Mouse (Mus musculus) gastrocnemius, adult 18-20 months (tissue): Measurements from ENCODE around the gene Dnah3. TPM values are rescaled to one million over a fixed set of nuclear protein-coding genes. Genes with fewer than 3 reads are reported as not detected.

Source experiments
- DNase-seq: peaks from one replicate; pipeline ENCODE4 v3.0.0; 2021; ENCODE audit warnings: low spot score
- long read RNA-seq, 2 experiments: library from polyadenylated mRNA; stranded (forward); transcript quantifications; one replicate each; pipeline ENCODE4 v2.0.0; 2021
- total RNA-seq, 2 experiments: library from RNA; stranded (reverse); gene quantifications; 2 replicates each; pipeline ENCODE4 v1.2.3; 2021

The Dnah3 gene
- total RNA-seq, result under 1 TPM; 0.02 to 0.30 TPM
- long read RNA-seq, experiment 1, result 0 reads
- long read RNA-seq, experiment 2, result 0 reads

DNA sequence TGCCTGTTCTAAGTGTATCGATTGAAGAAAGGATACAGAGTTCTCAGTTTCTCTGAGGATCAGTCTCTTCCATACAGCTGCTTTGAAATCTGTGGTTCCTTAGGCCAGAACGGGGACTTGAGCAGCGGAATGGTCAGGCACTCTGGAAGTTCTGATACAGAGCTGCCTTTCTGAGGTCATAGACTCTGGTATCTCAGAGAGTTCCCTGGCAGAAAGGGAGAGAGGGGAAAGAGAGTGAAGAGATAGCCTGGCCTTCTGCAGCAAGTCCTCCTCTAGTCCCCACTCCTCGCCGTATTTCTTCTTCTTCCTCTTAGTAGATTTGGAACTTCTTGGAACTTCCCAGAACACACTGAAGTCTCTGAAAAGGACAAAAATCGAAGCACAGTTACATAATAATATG is at the start of gene Dnah3:
Gene Dnah3 (minus strand): TSS at position 101 of the 400 bp plus-strand sequence.
- no peak for DNase-seq

DNA sequence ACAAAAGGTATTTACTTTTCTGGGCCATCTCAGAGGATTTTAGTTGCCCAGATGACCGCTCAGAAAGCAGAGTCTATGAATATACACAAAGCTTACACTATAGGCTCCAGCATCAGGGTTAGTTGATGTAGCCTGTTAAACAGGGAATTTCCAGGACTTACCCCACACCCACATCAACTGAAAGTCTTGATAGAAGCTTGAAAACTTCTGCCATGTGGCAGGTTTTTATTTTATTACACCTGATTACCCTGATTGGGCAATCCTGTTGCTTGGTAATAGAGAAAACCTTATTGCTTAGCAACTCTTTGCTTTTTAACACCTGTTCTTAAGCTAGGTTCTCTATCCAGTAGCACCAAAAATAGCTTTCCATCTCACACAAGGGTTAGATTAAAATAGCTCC is 47.7 kb upstream of the Dnah3 start:
- no peak for DNase-seq

DNA sequence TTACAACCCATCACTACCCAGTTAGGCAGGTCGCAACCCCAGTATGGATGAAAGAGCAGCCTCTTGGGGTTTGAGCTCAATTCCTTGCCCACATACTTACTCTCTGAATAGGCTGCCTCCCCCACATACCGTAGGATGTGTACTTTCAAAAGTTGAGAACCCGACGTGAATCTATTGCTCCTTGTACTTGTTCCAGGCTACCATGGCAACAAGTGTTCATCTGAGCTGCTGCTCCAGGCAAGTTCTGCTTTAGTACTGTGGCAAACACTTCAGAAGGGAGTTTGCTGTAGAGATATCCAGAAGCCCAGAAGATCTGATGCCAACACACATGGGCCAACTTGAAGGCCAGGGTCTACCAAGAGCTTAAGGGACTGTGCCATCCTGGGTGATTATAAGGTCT is 33.9 kb upstream of the Dnah3 start:
- no peak for DNase-seq

DNA sequence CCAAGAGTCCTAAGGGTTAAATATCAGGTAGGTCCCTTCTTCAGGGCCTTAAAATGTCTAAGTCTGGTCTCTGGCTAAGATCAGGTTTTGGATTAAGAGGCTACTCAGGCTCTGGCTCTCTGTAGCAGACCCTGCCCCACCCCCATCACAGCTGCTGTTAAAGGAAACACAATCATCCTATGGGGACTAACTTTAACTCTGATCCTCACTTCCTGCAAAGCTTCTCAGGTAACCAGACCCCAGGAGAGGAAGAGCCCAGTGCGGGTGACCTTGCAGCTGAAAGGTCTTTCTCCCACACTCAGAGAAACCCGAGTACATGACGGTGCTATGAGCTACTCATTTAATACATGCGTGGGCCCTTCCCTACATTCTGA is 32.6 kb upstream of the Dnah3 start:
- no peak for DNase-seq

DNA sequence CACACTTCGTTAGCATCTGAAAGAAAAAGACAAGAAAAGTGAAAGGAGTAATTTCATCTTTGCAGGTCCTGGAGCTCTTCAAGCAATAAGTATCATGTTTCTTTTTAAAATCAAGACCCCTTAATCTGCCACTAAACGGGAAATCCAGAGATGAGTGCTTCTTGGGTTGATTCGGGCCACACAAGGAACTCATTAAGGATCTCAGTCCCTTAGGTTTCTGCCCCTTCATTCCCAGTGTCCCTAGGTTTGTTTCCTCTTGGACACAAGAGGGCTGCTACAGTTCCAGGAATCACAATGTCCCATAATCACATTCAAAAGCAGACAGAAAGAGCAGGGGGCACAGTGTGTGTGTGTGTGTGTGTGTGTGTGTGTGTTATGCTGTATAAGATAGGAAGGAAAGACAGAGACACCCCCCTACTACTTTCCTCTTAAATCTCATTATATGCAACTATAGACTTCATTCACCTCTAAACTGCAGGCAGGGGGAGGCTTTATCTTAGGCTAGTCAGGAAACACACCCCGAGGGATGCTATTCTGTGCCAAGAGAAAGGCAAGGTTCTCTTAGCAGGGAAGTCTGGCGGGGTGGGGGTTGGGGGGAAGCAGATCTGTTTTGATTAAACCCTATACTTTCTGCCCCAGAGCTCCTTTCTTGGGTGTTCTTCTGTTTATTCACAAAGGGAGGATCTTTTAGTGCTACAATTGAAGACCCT is 32.1 kb upstream of the Dnah3 start:
- DNase-seq, result no peak

DNA sequence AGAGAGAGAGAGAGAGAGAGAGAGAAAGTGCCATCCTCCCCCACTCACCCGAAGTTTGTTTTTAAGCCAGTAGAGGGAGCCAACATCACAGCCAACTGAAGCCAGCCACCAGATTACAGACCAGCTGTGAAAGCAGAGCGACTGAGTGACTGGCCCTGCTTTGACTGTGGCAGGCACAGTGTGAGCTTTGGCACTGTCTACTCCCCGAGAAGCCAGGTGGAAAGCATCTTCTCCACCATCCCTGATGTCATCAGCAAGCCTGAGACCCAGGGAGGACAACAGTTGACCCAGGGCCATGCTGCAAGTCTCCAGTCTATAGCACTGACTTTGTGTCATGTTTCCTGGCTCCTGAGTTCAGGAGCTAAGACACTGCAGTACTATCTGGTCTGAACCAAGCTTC is 29.8 kb upstream of the Dnah3 start:
- DNase-seq, result peak; percentile 75

- DNase-seq, result peak; percentile 64
These were observed 28.7 kb upstream of the Dnah3 start for GRCm38 (mm10) chr7:120123776-120124175.

- DNase-seq, result no peak
These were observed 22.4 kb upstream of the Dnah3 start for GRCm38 (mm10) chr7:120117529-120117928.

DNA sequence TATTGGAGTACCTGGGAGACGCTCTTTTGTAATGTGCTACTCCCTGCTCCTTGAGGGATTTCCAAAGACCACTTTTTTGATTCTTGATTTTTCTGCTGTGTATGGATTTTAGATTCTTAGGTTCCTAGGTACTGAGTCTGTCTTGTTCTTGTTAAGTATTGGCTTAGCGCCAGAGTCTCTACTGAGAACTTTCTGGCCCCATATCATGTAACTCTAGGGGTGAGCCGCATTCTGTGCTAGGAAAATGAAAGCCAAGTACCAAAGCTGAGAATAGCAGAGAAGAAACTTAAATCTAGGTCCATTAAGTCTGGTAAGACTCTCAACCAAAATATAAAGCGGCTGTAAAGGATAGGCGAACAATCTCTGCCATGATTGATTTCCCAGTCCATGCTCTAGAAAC is 21.9 kb upstream of the Dnah3 start:
- DNase-seq, result no peak

GRCm38 (mm10) chr7:120109676-120110075 is 14.6 kb upstream of the Dnah3 start:
- no peak for DNase-seq

DNA sequence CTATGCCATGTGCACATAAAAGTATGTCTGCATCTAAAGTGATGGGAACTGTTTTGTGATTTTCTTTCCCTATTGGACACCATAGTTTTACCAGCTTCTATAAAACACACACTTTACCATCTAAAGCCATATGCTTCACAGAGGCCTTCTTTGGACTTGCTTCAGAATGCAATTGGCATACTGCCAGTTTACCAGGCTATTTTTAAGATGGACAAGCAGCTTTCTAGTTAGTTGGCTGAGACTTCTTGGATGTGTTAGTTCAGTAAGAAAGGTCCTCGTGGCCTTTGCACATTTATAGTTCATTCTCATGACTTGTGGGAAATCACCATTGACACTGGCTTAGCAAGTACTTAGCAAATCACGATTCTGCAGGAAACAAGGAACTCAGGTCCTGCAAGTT is 11.3 kb upstream of the Dnah3 start:
- DNase-seq, result no peak

DNA sequence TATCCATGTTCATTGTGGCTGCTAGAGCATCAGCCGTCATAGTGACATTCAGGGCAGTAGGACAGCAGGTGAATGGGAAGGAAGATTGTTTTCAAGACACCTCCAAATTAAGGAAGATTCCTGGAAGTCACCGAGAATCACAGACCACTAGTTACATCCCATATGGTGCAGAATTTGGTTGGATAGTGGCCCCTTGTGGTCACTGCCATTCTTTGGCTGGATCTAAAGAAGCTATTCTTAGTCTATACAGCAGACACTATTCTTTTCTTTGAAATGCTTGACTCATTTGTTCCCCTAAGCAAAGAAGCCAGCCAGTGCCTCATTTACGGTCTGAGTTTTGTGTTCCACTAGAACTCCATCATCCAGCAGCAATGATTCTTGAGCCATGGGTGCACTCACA is 9.9 kb upstream of the Dnah3 start:
- DNase-seq, result no peak

GRCm38 (mm10) chr7:120103019-120103567 is 8.0 kb upstream of the Dnah3 start:
- no peak for DNase-seq

GRCm38 (mm10) chr7:120102164-120102972 is 7.3 kb upstream of the Dnah3 start, which contains the start of gene Tmem159:
Gene Tmem159 (plus strand): TSS chr7:120102353.
- DNase-seq, result peak; percentile 94

GRCm38 (mm10) chr7:120098403-120098802 is 3.3 kb upstream of the Dnah3 start:
- DNase-seq, result peak; percentile 75

DNA sequence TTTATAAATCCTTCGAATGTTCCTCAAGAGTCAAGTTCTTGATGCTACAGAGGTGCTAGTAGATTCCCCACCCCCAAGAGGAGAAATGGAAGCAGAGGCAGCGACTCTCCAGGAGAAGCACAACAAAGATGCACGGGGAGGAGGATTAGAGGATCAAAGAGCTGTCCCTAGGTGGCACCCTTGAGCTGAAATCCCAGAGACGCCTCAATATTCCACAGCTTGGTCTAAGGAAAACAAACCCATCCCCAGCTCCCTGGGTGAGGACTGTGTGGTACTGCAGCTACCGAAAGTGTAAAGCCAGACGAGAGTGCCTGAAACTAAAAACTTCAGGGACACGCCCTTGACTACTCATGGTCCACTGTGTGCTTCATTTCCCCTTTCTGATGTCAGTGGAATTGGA is 2.8 kb upstream of the Dnah3 start:
- peak; percentile 75 for DNase-seq

- peak; percentile 40 for DNase-seq
These were observed 864 bp downstream of the Dnah3 start for GRCm38 (mm10) chr7:120094216-120094615.

DNA sequence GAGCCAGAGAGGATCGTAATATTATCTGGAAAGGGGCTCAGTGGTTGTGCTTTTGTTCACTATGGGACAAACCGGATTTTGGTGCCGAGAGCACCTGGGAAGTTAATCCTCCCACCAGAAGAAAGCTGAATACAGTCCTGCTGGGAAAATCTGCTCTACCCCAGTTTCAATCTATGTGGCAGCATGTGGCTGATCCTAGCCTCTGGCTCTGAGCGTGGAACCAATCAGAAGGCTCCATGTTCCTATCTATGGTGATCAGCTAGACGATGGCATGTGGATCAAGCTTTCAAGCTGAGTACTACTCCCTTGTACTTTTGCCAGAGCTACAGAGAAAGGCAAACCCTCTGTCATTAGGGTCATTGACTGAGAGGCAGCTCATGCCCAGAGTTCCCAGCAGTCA is 2.0 kb downstream of the Dnah3 start:
- DNase-seq, result no peak

GRCm38 (mm10) chr7:120080177-120080576 is 14.9 kb downstream of the Dnah3 start:
- no peak for DNase-seq

DNA sequence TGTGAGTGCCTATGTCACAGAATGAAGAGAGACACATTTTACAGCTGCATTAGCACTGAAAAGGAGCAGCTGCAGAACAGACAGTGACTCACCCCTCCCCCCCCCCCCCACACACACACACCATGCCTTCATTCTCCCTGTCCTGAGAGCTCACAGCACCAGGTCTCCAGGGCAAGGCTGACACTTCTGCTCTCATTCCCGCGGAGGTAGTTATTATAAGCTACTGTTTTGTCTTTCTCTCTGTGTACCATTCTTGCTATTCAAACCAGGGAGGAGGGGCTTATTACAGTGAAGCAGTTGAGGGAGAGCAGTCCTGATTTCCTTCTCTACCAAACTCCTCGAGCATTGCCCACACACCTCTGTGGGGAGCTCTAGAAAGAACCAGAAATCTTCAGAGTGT is 25.9 kb downstream of the Dnah3 start:
- no peak for DNase-seq

GRCm38 (mm10) chr7:120068114-120068513 is 27.0 kb downstream of the Dnah3 start:
- no peak for DNase-seq

GRCm38 (mm10) chr7:120064045-120064444 is 31.0 kb downstream of the Dnah3 start:
- no peak for DNase-seq

DNA sequence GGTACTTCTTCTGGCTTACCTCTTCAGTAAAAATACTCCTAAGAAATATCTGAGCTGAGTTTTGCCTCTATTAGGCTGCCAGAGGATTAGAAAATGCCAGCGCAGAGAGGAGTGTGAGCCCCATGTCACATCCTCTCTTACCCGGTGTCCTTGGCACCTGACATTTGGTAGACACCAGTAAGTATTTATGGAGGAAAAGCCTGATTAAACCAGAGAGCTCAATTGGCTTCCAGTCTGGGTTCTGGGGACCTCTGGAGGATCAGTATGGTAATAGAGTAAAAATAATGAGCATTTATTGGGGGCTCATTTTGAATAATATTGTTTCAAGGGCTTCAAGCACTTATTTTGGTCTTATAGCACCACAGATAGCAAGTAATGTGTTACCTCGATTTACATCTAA is 39.6 kb downstream of the Dnah3 start:
- DNase-seq, result peak; percentile 7
